Mouse (Mus musculus): ENCODE data around the gene Slc5a4b. TPM values are rescaled to one million over a fixed set of nuclear protein-coding genes. Genes with fewer than 3 reads are reported as not detected.

The Slc5a4b gene
- polyA plus RNA-seq, 1 experiment from 2014 or later = not detected

- no peaks in the 10 kb centered on the region for H3K27me3 ChIP-seq
- ATAC-seq (ENCODE audit: low FRiP score, low read depth) = no peak
- H3K4me3 ChIP-seq = no peak overlapping the region
- H3K4me2 ChIP-seq = no peak overlapping the region
- H3K27ac ChIP-seq (replicated peaks) = no peak overlapping the region
- no peaks in the 10 kb centered on the region for H3K36me3 ChIP-seq
- 77% methylated on average over 3 of the region's 3 CpGs for WGBS
- no peaks in the 10 kb centered on the region for H3K9me3 ChIP-seq
- no peaks in the 10 kb centered on the region for H3K4me1 ChIP-seq (replicated peaks)
- H3K9ac ChIP-seq = no peak overlapping the region
Observed at GRCm38 (mm10) chr10:76021728-76022127, 89.0 kb downstream of the Slc5a4b start.

- no peak for ATAC-seq (ENCODE audit: low FRiP score, low read depth)
- no peaks in the 10 kb centered on the region for H3K9me3 ChIP-seq
- H3K9ac ChIP-seq = no peak overlapping the region
- no peaks in the 10 kb centered on the region for H3K27me3 ChIP-seq
- no peak overlapping the region for H3K27ac ChIP-seq (replicated peaks)
- H3K4me3 ChIP-seq = no peak overlapping the region
- H3K4me2 ChIP-seq = no peak overlapping the region
- 91% methylated on average over 3 of the region's 3 CpGs for WGBS
- H3K4me1 ChIP-seq (replicated peaks) = no peaks in the 10 kb centered on the region
- no peaks in the 10 kb centered on the region for H3K36me3 ChIP-seq
Observed at GRCm38 (mm10) chr10:76016886-76017285, 93.9 kb downstream of the Slc5a4b start.

- ATAC-seq (ENCODE audit: low FRiP score, low read depth) = no peak
- 82% methylated on average over 6 of the region's 6 CpGs for WGBS
Observed at GRCm38 (mm10) chr10:76012922-76013321, 97.8 kb downstream of the Slc5a4b start.

GRCm38 (mm10) chr10:76009812-76010211, 100.9 kb downstream of the Slc5a4b start:
- Histone ChIP-seq H3K36me3 (no peaks in the 10 kb centered on the region), H3K27me3 (no peaks in the 10 kb centered on the region), H3K27ac (replicated peaks) (no peak overlapping the region), H3K4me3 (no peak overlapping the region), H3K4me2 (no peak overlapping the region), H3K4me1 (replicated peaks) (no peaks in the 10 kb centered on the region), H3K9me3 (no peaks in the 10 kb centered on the region), H3K9ac (no peak overlapping the region)
- no peak for ATAC-seq (ENCODE audit: low FRiP score, low read depth)
- WGBS = 82% methylated on average over 3 of the region's 3 CpGs

More at GRCm38 (mm10) chr10:76012922-76013321, 97.8 kb downstream of the Slc5a4b start:
- H3K4me1 ChIP-seq (replicated peaks) = no peaks in the 10 kb centered on the region
- H3K36me3 ChIP-seq = no peaks in the 10 kb centered on the region
- H3K27ac ChIP-seq (replicated peaks) = no peak overlapping the region
- H3K4me3 ChIP-seq = no peak overlapping the region
- H3K9ac ChIP-seq = no peak overlapping the region
- no peaks in the 10 kb centered on the region for H3K27me3 ChIP-seq
- H3K9me3 ChIP-seq = no peaks in the 10 kb centered on the region
- no peak overlapping the region for H3K4me2 ChIP-seq

Small RNA genes lying within 50 kb of the gene (microRNA-seq; reads per million reads assigned to microRNA genes)
- not detected for gene Mir6409

Other genes with a start within 250 kb of the Slc5a4b start
- gene Derl3, start 217.5 kb downstream of the Slc5a4b start, polyA plus RNA-seq (2015; fragmentation: Nextera tagmentation; extraction: Ambion mirVana) = 1.7 and 2.0 TPM in 2 replicates
- 251 and 263 TPM in 2 replicates for gene Smarcb1, start 189.3 kb downstream of the Slc5a4b start, polyA plus RNA-seq (2015; fragmentation: Nextera tagmentation; extraction: Ambion mirVana)
- gene Chchd10, start 177.8 kb downstream of the Slc5a4b start, polyA plus RNA-seq (2015; fragmentation: Nextera tagmentation; extraction: Ambion mirVana) = 139 and 143 TPM in 2 replicates
- gene Mmp11, start 174.5 kb downstream of the Slc5a4b start, polyA plus RNA-seq (2015; fragmentation: Nextera tagmentation; extraction: Ambion mirVana) = 18.2 and 18.4 TPM in 2 replicates
- gene Gm867, start 170.3 kb downstream of the Slc5a4b start, polyA plus RNA-seq (2015; fragmentation: Nextera tagmentation; extraction: Ambion mirVana) = 1.1 and 1.6 TPM in 2 replicates
- gene Vpreb3, start 167.9 kb downstream of the Slc5a4b start, polyA plus RNA-seq (2015; fragmentation: Nextera tagmentation; extraction: Ambion mirVana) = 0.35 and 1.2 TPM in 2 replicates
- not detected in 2 replicates for gene Gm5134, start 156.4 kb downstream of the Slc5a4b start, polyA plus RNA-seq (2015; fragmentation: Nextera tagmentation; extraction: Ambion mirVana)
- gene Zfp280b, start 78.3 kb downstream of the Slc5a4b start, polyA plus RNA-seq (2015; fragmentation: Nextera tagmentation; extraction: Ambion mirVana) = 11.6 and 11.8 TPM in 2 replicates
- gene Slc5a4a, start 36.5 kb upstream of the Slc5a4b start, polyA plus RNA-seq (2015; fragmentation: Nextera tagmentation; extraction: Ambion mirVana) = 0.08 and 0.09 TPM in 2 replicates
- gene Prmt2, start 126.9 kb upstream of the Slc5a4b start, polyA plus RNA-seq (2015; fragmentation: Nextera tagmentation; extraction: Ambion mirVana) = 321 and 338 TPM in 2 replicates
- gene S100b, start 142.9 kb upstream of the Slc5a4b start, polyA plus RNA-seq (2015; fragmentation: Nextera tagmentation; extraction: Ambion mirVana) = 4.3 and 5.9 TPM in 2 replicates
- gene Dip2a, start 234.3 kb upstream of the Slc5a4b start, polyA plus RNA-seq (2015; fragmentation: Nextera tagmentation; extraction: Ambion mirVana) = 18.9 and 19.8 TPM in 2 replicates

All from hindbrain, embryonic 15.5 days (tissue).